Mouse (Mus musculus) midbrain, embryonic 15.5 days (tissue): ENCODE data around the gene Atg16l2. TPM values are rescaled to one million over a fixed set of nuclear protein-coding genes. Genes with fewer than 3 reads are reported as not detected.

Experiments
- ATAC-seq: fragments of 200-750 bp; cut with Nextera tagmentation; replicated peaks from 2 replicates; pipeline ENCODE4 v1.8.0; 2017; ENCODE audit warnings: moderate TSS enrichment
- H3K27ac ChIP-seq: fragments of 300-500 bp; sonication (generic); 2 replicates; pipeline ENCODE4 v1.5.1; 2015; ENCODE audit warnings: mild to moderate bottlenecking, inconsistent platforms
- H3K27me3 ChIP-seq: fragments of 300-500 bp; sonication (generic); replicated peaks from 2 replicates; pipeline ENCODE4 v1.6.1; 2015; ENCODE audit warnings: inconsistent platforms
- H3K36me3 ChIP-seq: fragments of 300-500 bp; sonication (generic); replicated peaks from 2 replicates; pipeline ENCODE4 v1.6.1; 2015; ENCODE audit warnings: inconsistent platforms
- H3K4me1 ChIP-seq: fragments of 300-500 bp; sonication (generic); 2 replicates; pipeline ENCODE4 v1.6.1; 2015; ENCODE audit warnings: inconsistent platforms
- H3K4me2 ChIP-seq: fragments of 300-500 bp; sonication (generic); 2 replicates; pipeline ENCODE4 v1.6.1; 2015; ENCODE audit warnings: inconsistent platforms, mild to moderate bottlenecking, moderate library complexity
- H3K4me3 ChIP-seq: fragments of 300-500 bp; sonication (generic); 2 replicates; pipeline ENCODE4 v1.5.1; 2015; ENCODE audit warnings: mild to moderate bottlenecking, inconsistent platforms
- H3K9ac ChIP-seq: fragments of 300-500 bp; sonication (generic); 2 replicates; pipeline ENCODE4 v1.6.1; 2015; ENCODE audit warnings: mild to moderate bottlenecking, inconsistent platforms
- H3K9me3 ChIP-seq: fragments of 300-500 bp; sonication (generic); 2 replicates; pipeline ENCODE4 v1.6.1; 2016; ENCODE audit warnings: inconsistent platforms
- WGBS: fragments of 180-500 bp; shearing (Covaris S2); methylation state at CpG from one replicate; pipeline ENCODE4 v1.1.7; 2015; ENCODE audit warnings: mixed read lengths; 5-methylcytosine and 5-hydroxymethylcytosine counted together
- polyA plus RNA-seq: library from polyadenylated mRNA; unstranded; fragments of >200 nt; fragmentation: Nextera tagmentation; extraction: Ambion mirVana; gene quantifications from 2 replicates; pipeline ENCODE4 v1.2.1, GENCODE M21; 2015

Atg16l2 gene
- polyA plus RNA-seq, 1 experiment from 2014 or later, result 26.9 TPM

- Histone ChIP-seq H3K9ac (no peak overlapping the region), H3K27ac (no peak overlapping the region), H3K9me3 (no peaks in the 10 kb centered on the region), H3K4me3 (no peak overlapping the region), H3K4me1 (peaks cover 17% of the 10 kb centered on the region), H3K27me3 (no peaks in the 10 kb centered on the region), H3K36me3 (no peaks in the 10 kb centered on the region), H3K4me2 (no peak overlapping the region)
- no peak for ATAC-seq
- 75% methylated on average over 4 of the region's 4 CpGs for WGBS
Observed at GRCm38 (mm10) chr7:101330841-101331173, 28.8 kb upstream of the Atg16l2 start.

- Histone ChIP-seq H3K4me3 (no peak overlapping the region), H3K9ac (no peak overlapping the region), H3K4me2 (no peak overlapping the region), H3K9me3 (no peaks in the 10 kb centered on the region), H3K27ac (no peak overlapping the region), H3K36me3 (no peaks in the 10 kb centered on the region), H3K4me1 (peaks cover 17% of the 10 kb centered on the region), H3K27me3 (no peaks in the 10 kb centered on the region)
- 0 out of 2 replicates have a peak, but pooled peaks have one; percentile 18 for ATAC-seq
- 74% methylated on average over 10 of the region's 10 CpGs for WGBS
Observed at GRCm38 (mm10) chr7:101330074-101330840, 28.2 kb upstream of the Atg16l2 start.

DNA sequence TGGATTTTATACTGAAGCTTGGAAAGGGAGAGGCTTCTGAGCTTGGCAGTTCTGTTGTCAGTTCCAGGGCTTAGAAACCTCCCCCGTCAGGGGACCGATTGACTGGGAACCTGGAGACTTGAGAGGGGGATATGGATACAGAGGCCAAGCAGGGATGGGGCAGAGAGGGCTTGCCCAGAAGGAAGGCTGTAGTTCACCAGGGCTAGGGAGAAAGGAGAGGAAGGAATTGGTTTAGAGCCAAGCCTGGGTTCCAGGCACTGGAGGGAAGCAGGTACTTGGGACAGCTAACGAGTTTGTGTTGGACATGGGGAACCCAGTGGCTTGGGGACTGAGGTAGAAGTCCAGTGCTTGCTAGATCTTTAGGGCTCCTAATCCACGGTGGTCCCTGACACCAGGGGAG lies 27.6 kb upstream of the Atg16l2 start:
- no peak for ATAC-seq
- Histone ChIP-seq H3K27me3 (no peaks in the 10 kb centered on the region), H3K4me3 (no peak overlapping the region), H3K9me3 (no peaks in the 10 kb centered on the region), H3K4me1 (peaks cover 17% of the 10 kb centered on the region), H3K36me3 (no peaks in the 10 kb centered on the region), H3K9ac (no peak overlapping the region; the same call in 1 of the 2 replicates), H3K4me2 (no peak overlapping the region), H3K27ac (no peak overlapping the region)
- 84% methylated on average over 4 of the region's 4 CpGs for WGBS

GRCm38 (mm10) chr7:101328621-101329158 lies 26.6 kb upstream of the Atg16l2 start:
- no peak overlapping the region for H3K9ac ChIP-seq
- no peaks in the 10 kb centered on the region for H3K27me3 ChIP-seq
- no peak overlapping the region for H3K4me3 ChIP-seq
- H3K36me3 ChIP-seq, result no peaks in the 10 kb centered on the region
- 0 out of 2 replicates have a peak overlapping the region, but pooled peaks have one; percentile 25 for H3K27ac ChIP-seq
- H3K4me2 ChIP-seq, result no peak overlapping the region
- WGBS, result 63% methylated on average over 4 of the region's 4 CpGs
- peak; percentile 62; the same call in 1 of the 2 replicates for ATAC-seq
- H3K4me1 ChIP-seq, result peaks cover 17% of the 10 kb centered on the region
- no peaks in the 10 kb centered on the region for H3K9me3 ChIP-seq

GRCm38 (mm10) chr7:101327786-101328185 lies 25.7 kb upstream of the Atg16l2 start:
- no peak for ATAC-seq
- 83% methylated on average over 2 of the region's 2 CpGs for WGBS
- Histone ChIP-seq H3K4me2 (no peak overlapping the region), H3K4me3 (no peak overlapping the region), H3K27ac (no peak overlapping the region), H3K9me3 (no peaks in the 10 kb centered on the region), H3K27me3 (no peaks in the 10 kb centered on the region), H3K4me1 (peaks cover 17% of the 10 kb centered on the region), H3K9ac (no peak overlapping the region), H3K36me3 (no peaks in the 10 kb centered on the region)

- Histone ChIP-seq H3K36me3 (no peaks in the 10 kb centered on the region), H3K4me3 (no peak overlapping the region), H3K9ac (no peak overlapping the region), H3K4me1 (peaks cover 20% of the 10 kb centered on the region), H3K27me3 (no peaks in the 10 kb centered on the region), H3K4me2 (no peak overlapping the region), H3K27ac (no peak overlapping the region), H3K9me3 (no peaks in the 10 kb centered on the region)
- no peak for ATAC-seq
- 55% methylated on average over 5 of the region's 5 CpGs for WGBS
Observed at GRCm38 (mm10) chr7:101327263-101327662, 25.2 kb upstream of the Atg16l2 start.

DNA sequence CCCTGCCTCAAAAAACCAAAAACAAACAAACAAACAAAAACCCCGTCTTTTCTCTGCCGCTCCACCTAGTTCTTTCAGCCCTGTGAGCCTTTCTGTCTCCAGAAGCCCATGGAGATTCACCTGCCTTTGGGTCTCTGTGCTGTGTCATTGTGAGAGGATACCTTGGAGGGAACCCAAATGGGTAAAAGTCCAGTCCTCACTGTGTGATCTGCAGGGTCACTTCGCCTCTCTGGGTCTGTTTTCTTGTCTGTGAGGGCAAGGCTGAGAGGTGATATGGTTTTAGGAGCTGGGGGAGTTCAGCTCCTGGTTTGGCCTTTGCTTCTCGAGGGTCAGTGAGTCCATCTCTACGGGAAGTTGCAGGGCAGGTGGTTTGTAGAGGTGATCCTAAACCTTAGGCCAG lies 24.0 kb upstream of the Atg16l2 start:
- peaks cover 29% of the 10 kb centered on the region for H3K4me1 ChIP-seq
- no peak overlapping the region for H3K27ac ChIP-seq
- H3K9me3 ChIP-seq, result no peaks in the 10 kb centered on the region
- 0 out of 2 replicates have a peak, but pooled peaks cover 3% of the 10 kb centered on the region for H3K27me3 ChIP-seq
- no peak overlapping the region for H3K4me2 ChIP-seq
- no peaks in the 10 kb centered on the region for H3K36me3 ChIP-seq
- no peak overlapping the region for H3K4me3 ChIP-seq
- no peak overlapping the region for H3K9ac ChIP-seq
- WGBS, result 87% methylated on average over 5 of the region's 5 CpGs
- ATAC-seq, result no peak

DNA sequence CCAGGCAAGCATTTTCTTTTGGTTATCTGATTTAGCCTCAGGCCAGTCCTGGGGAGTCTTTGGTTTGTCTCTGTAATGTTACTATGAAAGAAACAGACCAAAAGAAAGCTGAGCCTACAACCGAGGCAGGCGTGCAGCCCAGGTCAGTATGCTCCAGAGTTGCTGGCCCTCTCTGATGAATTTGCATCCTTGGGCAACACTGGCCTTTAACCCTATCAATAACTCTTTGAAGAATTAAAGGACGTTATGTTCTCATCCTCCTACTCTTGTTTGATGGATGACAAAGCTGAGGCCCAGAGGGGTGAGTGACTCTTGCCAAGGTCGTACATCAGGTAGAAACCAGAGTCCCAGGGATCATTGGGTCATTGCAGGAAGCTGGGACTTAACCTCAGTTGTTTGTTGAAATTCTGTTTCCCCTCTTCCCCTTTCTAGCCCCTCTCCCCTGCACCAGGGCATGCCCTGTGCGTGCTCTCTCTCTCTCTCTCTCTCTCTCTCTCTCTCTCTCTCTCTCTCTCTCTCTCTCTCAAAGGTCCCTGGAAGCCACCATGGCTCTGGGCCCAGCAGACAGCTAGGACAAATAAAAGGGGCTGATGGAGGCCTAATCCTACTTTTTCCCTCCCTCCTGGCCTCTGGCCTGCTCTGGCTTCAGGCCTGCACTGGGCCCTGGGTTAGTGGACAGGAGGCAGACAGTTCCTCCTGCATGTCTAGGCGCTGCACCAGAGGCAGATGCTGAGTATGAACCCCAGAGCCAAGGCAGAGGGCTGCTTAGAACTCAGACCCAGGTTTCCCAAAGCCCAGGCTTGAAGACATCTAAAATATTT lies 22.3 kb upstream of the Atg16l2 start:
- ATAC-seq, result no peak
- H3K27ac ChIP-seq, result no peak overlapping the region
- no peak overlapping the region for H3K4me3 ChIP-seq
- no peak overlapping the region for H3K4me2 ChIP-seq
- peaks cover 16% of the 10 kb centered on the region for H3K27me3 ChIP-seq
- no peaks in the 10 kb centered on the region for H3K9me3 ChIP-seq
- H3K4me1 ChIP-seq, result peaks cover 33% of the 10 kb centered on the region
- H3K9ac ChIP-seq, result no peak overlapping the region
- H3K36me3 ChIP-seq, result no peaks in the 10 kb centered on the region
- 64% methylated on average over 6 of the region's 6 CpGs for WGBS

DNA sequence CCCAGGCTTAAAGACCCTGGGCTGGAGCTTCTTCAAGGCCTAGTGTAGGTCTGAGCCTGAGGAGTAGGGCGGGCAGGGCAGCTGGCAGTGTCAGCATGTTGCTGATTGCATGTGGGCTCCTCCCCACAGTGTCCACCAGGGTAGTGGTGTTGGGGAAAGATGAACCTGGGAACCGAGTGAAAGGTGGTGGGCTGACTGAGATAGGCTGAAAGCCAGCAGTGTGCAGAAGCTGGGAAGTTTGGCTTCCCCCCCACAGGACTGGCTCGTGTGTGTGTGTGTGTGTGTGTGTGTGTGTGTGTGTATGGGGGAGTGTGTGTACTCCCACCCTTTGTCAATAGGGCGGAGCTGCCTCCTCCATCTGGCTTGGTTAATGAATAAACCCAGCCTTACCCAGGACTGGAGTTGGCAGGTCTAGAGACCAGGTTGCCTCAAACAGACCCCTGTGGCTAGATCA lies 21.1 kb upstream of the Atg16l2 start:
- no peaks in the 10 kb centered on the region for H3K36me3 ChIP-seq
- peaks cover 19% of the 10 kb centered on the region for H3K27me3 ChIP-seq
- no peak overlapping the region for H3K4me3 ChIP-seq
- no peak overlapping the region for H3K27ac ChIP-seq
- H3K9me3 ChIP-seq, result no peaks in the 10 kb centered on the region
- peaks cover 21% of the 10 kb centered on the region for H3K4me1 ChIP-seq
- 68% methylated on average over 4 of the region's 4 CpGs for WGBS
- no peak for ATAC-seq
- H3K4me2 ChIP-seq, result no peak overlapping the region
- H3K9ac ChIP-seq, result no peak overlapping the region

DNA sequence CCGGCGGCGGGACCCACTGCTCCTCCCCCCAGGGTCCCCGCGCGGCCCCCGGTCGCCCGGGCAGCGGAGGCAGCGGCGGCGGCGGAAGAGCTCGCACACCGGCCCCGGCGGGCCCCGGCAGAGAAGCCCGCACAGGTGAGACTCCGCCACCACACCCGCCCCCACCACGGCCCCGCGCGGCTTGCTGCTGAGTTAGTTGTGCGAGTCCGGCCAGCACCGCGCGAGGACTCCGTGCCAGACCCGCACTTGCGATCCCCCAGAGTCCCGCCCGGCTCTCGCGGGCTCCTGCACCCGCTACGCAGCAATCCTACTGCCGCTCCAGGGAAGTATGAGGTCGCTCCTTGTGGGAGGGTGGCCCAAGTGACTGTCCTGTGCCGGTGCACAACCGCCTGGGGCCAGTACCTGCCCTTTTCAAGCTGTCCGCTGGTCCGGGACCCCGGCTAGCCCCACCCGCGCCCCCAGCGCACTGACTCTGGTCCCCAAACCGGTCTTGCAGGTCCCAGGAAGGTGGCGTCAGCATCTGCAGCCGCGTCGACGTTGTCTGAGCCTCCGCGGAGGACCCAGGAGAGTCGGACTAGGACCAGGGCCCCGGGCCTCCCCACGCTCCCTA lies 19.3 kb upstream of the Atg16l2 start:
- H3K9ac ChIP-seq, result peak overlapping the region; percentile 65
- peak; percentile 75 for ATAC-seq
- H3K27me3 ChIP-seq, result peaks cover 19% of the 10 kb centered on the region
- H3K4me3 ChIP-seq, result peak overlapping the region; percentile 85
- no peak overlapping the region for H3K27ac ChIP-seq
- no peaks in the 10 kb centered on the region for H3K9me3 ChIP-seq
- H3K4me1 ChIP-seq, result peaks cover 20% of the 10 kb centered on the region
- no peaks in the 10 kb centered on the region for H3K36me3 ChIP-seq
- peak overlapping the region; percentile 100 for H3K4me2 ChIP-seq
- 1% methylated on average over 49 of the region's 61 CpGs for WGBS

DNA sequence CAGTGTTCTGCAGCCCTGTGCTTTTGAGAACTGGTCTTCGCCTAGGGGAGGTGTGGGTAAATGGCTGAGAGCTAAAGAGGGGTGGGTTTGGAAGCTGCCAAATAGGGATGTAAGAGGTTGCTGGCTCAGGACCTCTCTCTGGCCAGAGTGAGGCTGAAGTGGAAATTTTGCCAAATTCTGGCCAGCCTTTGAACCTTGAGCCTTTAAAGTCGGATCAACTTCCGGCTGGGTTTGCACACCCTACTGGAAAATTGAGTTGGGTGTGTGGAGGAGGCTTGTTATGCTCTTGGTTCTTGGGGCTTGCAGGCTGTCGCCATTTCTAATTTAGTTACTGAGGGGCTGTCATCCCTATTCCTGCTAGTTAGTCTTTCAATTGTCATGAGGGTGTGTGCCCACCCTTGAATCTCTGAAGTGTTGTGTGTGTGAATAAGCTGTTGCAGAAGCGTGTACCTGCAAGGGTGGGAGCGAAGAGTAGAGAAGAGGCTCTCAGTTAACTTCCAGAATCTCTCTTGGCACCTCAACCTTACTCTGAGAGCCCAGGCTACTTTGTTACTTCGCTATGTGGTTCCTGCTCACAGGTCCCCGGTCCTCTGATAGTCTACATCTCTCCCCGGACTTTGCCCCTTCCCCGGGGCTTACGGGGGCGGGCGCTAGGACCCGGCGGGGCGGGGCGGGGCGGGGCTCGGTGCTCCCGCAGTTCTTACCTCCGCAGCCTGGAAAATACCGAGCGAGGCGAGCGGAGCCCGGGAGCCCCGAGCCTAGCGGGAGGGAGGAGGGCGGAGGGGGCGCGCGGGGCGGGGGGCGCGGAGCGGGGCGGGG lies 18.6 kb upstream of the Atg16l2 start:
- Histone ChIP-seq H3K36me3 (no peaks in the 10 kb centered on the region), H3K27me3 (peaks cover 19% of the 10 kb centered on the region), H3K9ac (peak overlapping the region; percentile 65), H3K4me3 (peak overlapping the region; percentile 85), H3K4me1 (peaks cover 20% of the 10 kb centered on the region), H3K27ac (no peak overlapping the region), H3K4me2 (peak overlapping the region; percentile 100), H3K9me3 (no peaks in the 10 kb centered on the region)
- WGBS, result 6% methylated on average over 35 of the region's 37 CpGs
- ATAC-seq, result peak; percentile 79
